Mouse (Mus musculus) embryo, embryonic 9.5 days (tissue): ENCODE measurements around the gene Zfp947.
"Not testable (repeated sequence)": the region's sequence is repeated elsewhere in the genome, so short reads cannot be mapped to it uniquely, and the experiment has no call there.

Experiments used
- DNase-seq: peaks from one replicate; pipeline ENCODE4 v3.0.0-alpha.2; 2017; ENCODE audit errors: extremely low spot score

Zfp947 gene

DNA sequence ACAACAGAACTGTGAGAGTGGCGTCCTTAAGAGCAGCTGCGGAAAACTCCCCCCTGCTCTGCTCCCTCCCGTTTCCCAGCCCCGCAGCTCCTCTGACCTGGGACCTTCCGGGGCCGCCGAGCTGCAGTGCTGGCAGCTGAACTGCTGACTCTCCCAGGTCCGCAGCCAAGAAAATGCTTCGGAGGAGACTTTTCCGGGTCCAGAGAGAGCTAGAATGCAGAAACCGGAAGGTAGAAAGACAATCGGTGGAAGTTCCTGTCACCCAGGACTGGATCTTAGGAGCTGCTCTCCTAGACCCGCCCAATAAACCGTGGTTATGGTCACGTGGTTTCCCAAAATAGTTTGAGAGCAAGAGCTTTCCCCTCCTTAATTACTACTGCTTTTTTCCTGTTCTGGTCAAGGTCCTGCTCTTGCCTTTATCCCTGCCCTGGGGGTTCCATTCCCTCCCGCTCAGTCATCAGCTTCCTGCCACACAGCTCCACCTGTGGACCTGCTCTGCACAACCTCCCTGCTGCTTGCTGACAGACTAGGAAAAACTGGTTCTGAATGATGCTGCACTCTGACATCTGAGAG, at the start of gene Zfp947:
Zfp947 (minus strand) TSS at position 469 of the 573 bp plus-strand sequence.
- peak; percentile 60 for DNase-seq

DNA sequence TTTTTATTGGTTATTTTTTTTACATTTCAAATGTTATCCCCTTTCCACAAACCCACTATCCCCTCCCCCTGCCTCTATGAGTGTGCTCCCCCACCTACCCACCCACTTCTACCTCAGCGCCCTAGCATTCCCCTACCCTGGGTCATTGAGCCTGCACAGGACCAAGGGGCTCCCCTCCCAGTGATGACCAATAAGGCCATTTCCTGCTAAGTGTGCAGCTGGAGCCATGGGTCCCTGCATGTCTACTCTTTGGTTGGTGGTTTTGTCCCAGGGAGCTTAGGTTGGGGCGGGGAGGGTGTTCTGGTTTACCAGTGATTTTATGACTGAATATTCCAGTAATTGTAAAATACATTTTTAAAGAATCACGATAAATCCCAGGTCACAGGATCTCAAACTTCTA, 686 bp downstream of the Zfp947 start:
- DNase-seq = not testable (repeated sequence)

DNA sequence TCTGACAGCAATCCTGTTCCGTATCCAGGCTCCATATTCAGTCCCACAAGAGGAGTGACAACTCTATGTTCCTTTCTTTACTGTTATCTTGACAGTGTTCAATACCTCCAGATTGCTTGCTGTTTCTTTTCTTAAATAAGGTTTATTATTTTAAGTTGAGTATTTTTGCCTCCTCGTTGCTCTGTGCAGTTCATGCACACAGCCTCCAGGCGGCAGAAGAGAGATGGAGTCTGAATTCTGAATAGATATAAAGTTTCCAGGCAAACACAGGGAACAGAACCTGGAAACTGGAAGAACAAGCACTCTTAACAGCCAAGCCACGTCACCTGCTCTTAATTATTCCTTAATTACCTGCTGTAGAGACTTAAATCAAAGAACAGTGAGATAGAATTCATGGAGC, 12.0 kb downstream of the Zfp947 start:
- DNase-seq = not testable (repeated sequence)

DNA sequence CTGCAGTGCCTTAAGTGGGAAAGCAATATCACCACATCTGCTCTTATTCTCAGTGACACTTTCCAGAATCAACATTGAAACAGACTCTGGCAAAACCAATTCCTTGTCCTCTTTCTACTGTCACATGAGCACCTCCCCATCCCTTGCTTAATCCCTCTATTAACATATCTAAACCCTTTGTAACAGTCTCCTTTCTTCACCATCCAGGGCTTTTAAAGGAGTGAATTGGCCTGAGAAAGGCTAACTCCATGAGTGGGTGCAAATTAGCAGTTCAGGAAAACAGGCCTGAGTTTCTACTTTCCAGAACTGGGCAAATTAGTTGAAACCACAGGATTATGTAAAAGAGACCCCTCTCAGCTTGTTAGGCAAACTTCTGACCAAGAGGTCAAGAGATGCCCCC, 47.2 kb downstream of the Zfp947 start:
- DNase-seq = no peak
